Mouse (Mus musculus) C2C12 (cell line): ENCODE measurements around the gene Coq7. TPM values are rescaled to one million over a fixed set of nuclear protein-coding genes. Genes with fewer than 3 reads are reported as not detected.

Experiments used
- H3K27me3 ChIP-seq: one replicate; pipeline ENCODE4 v1.6.1; 2011; ENCODE audit not compliant: control insufficient read depth, insufficient read depth, insufficient read length
- H3K36me3 ChIP-seq: one replicate; pipeline ENCODE4 v1.6.1; 2011; ENCODE audit not compliant: control insufficient read depth, insufficient read depth
- H3K4me3 ChIP-seq: one replicate; pipeline ENCODE4 v1.5.1; 2011; ENCODE audit warnings: mild to moderate bottlenecking, control low read depth; ENCODE audit not compliant: poor library complexity, insufficient read depth, severe bottlenecking
- H3K79me2 ChIP-seq: one replicate; pipeline ENCODE4 v1.6.1; 2011; ENCODE audit not compliant: control insufficient read depth, insufficient read depth
- H3K79me3 ChIP-seq: one replicate; pipeline ENCODE4 v1.6.1; 2011; ENCODE audit warnings: low read depth, control low read depth
- H3ac ChIP-seq: one replicate; pipeline ENCODE3; 2011; ENCODE audit warnings: low read depth; ENCODE audit not compliant: control insufficient read depth, insufficient read length
- CEBPB ChIP-seq: IDR thresholded peaks from one replicate; pipeline ENCODE4 v1.6.1; 2011; ENCODE audit warnings: low read depth, mild to moderate bottlenecking, control low read depth, moderate library complexity
- CTCF ChIP-seq: IDR thresholded peaks from one replicate; pipeline ENCODE4 v1.5.1; 2011; ENCODE audit not compliant: control insufficient read depth, insufficient read depth, insufficient read length
- FOSL1 ChIP-seq: IDR thresholded peaks from one replicate; pipeline ENCODE4 v1.8.0; 2011; ENCODE audit warnings: mild to moderate bottlenecking, low read length; ENCODE audit not compliant: poor library complexity, insufficient read depth, severe bottlenecking
- MAX ChIP-seq: IDR thresholded peaks from one replicate; pipeline ENCODE4 v1.6.1; 2011; ENCODE audit warnings: mild to moderate bottlenecking, control low read depth
- MYOD1 ChIP-seq: IDR thresholded peaks from one replicate; pipeline ENCODE4 v1.6.1; 2011; ENCODE audit warnings: low read depth; ENCODE audit not compliant: control insufficient read depth, insufficient read length
- MYOG ChIP-seq: IDR thresholded peaks from one replicate; pipeline ENCODE4 v1.6.1; 2011; ENCODE audit not compliant: control insufficient read depth, insufficient read length; ENCODE audit errors: extremely low read depth
- USF1 ChIP-seq: IDR thresholded peaks from one replicate; pipeline ENCODE4 v1.6.1; 2011; ENCODE audit warnings: low read depth, mild to moderate bottlenecking, control low read depth, moderate library complexity
- polyA plus RNA-seq: library from polyadenylated mRNA; unstranded; fragments of >200 nt; fragmentation: generic; extraction: Trizol; gene quantifications from one replicate; pipeline ENCODE4 v1.2.1, GENCODE M21; 2012; ENCODE audit warnings: missing spikeins

Gene Coq7
- polyA plus RNA-seq, 1 experiment, result 66.1 TPM

DNA sequence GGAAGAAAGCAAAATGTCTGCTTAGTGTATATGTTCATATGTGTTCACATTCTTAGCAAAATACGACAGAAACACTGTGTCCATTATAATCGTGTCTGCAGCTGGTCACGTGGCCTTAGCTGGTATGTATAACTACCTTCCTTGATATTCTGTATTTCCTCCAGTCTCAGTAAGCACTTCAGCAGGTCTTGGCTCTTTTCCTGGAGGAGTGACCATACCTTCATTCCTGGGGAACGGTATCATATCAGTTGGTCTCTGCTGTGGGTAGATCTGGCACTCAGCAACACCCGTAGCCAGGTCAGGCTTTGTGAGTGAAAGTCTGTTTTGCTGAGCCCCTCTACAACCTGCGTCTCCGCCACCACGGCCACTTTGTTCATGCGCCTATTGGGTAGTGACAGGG is 39.3 kb downstream of the Coq7 start:
- no peaks in the 10 kb centered on the region for H3K27me3 ChIP-seq
- H3K79me2 ChIP-seq, result peaks cover 36% of the 10 kb centered on the region
- peaks cover 24% of the 10 kb centered on the region for H3K79me3 ChIP-seq
- H3ac ChIP-seq, result no peak overlapping the region
- no peak overlapping the region for H3K4me3 ChIP-seq
- peaks cover 11% of the 10 kb centered on the region for H3K36me3 ChIP-seq
- TF ChIP-seq MYOD1, result no peak
- peak; percentile 53 for TF ChIP-seq USF1

DNA sequence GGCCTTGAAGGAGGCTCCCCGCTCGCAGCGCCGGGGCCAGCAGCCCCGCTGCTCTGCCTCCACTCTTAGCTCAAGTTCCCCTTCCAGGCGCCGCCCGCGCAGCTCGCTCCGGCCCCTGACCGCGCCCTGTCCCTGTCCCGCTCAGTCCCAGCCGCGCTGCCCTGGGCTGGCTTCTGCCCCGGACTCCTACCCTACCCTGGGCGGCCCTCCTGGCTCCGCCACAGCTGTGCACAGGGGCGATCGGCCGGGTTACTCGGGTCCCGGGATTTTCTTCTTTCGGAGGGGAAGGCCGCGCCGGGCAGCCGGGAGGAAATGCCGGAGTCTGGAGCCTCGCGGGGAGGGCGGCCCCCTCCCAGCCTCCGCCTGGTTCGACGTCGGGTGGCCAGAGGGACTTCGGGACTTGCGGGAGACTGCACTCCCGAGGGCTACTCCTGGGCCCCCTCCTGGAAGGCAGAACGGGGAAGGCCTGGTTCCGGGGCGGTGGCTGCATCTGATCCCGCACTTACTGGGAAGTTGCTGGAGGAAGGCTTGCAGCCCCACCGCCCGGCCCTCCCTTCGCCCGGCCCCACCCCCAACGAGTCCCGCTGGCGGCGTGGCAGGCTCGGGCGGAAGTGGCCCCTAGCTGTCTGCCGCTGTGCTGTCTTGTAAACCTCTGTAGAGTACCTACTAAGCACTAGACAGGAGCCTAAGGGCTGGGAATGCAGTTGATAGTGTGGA is 41.6 kb downstream of the Coq7 start, which contains the start of gene Itpripl2:
Gene Itpripl2 (minus strand): TSS at position 545 of the 717 bp plus-strand sequence.
- peaks cover 43% of the 10 kb centered on the region for H3K79me3 ChIP-seq
- no peak for TF ChIP-seq MYOD1
- peak; percentile 52 for TF ChIP-seq MAX
- no peak for TF ChIP-seq CEBPB
- no peak for TF ChIP-seq MYOG
- H3K4me3 ChIP-seq, result peak within 1 kb of the TSS; percentile 55
- peak within 1 kb of the TSS; percentile 91 for H3ac ChIP-seq
- H3K79me2 ChIP-seq, result peaks cover 59% of the 10 kb centered on the region
- peaks cover 16% of the 10 kb centered on the region for H3K36me3 ChIP-seq
- H3K27me3 ChIP-seq, result no peaks in the 10 kb centered on the region

DNA sequence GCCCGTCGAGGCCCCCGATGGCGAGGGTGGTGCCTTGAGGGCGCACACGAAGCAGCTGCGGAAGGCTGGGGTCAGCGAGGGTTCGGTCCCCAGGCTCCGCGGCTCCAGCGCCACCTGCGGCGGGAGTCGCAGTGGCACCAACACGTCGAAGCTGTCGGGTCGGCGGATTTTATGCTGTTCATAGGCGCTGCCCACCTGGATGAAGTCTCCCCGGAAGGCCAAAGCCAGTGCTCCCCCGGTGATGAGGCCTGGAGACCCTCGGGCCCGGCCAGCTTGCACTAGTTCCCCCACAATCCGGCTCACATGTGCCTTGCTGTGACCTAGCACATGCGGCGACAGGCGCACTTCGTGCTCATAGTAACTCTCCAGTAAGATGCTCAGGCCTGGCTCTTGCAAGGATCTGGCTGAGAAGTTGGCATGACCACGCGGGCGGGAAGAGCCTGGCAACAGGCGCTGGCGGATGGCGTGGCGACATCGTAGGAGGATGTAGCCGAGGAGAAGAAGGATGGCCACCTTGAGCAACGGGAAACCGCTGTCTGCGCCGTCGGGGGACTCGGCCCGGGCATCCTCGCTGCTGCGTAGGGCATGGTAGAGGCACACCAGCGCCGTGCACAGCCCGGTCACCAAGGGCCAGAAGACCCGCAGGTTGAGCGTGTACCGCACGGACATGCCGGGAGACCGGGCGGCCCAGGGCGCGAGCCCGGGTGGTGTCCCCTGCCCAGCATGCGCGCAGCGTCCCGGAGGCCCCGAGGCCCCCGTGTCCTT is 42.3 kb downstream of the Coq7 start:
- Histone ChIP-seq H3K36me3 (peaks cover 16% of the 10 kb centered on the region), H3K79me2 (peaks cover 66% of the 10 kb centered on the region), H3K27me3 (no peaks in the 10 kb centered on the region), H3K79me3 (peaks cover 47% of the 10 kb centered on the region), H3K4me3 (peak overlapping the region; percentile 55), H3ac (peak overlapping the region; percentile 91)
- no peak for TF ChIP-seq FOSL1

GRCm38 (mm10) chr7:118489706-118490665 is 43.2 kb downstream of the Coq7 start:
- Histone ChIP-seq H3K27me3 (no peaks in the 10 kb centered on the region), H3K4me3 (peak overlapping the region; percentile 55), H3K36me3 (peaks cover 19% of the 10 kb centered on the region), H3K79me2 (peaks cover 75% of the 10 kb centered on the region), H3K79me3 (peaks cover 53% of the 10 kb centered on the region), H3ac (peak overlapping the region; percentile 21)
- TF ChIP-seq MAX (no peak), CTCF (no peak), MYOG (no peak), MYOD1 (no peak), FOSL1 (no peak), USF1 (no peak), CEBPB (no peak)

- Histone ChIP-seq H3K79me2 (peaks cover 82% of the 10 kb centered on the region), H3K36me3 (peaks cover 24% of the 10 kb centered on the region), H3ac (peak overlapping the region; percentile 54), H3K27me3 (no peaks in the 10 kb centered on the region), H3K4me3 (peak overlapping the region; percentile 55), H3K79me3 (peaks cover 57% of the 10 kb centered on the region)
- TF ChIP-seq CTCF (no peak), MAX (peak; percentile 49), MYOG (no peak)
These were observed 45.0 kb downstream of the Coq7 start for GRCm38 (mm10) chr7:118488060-118488664.
